Mouse (Mus musculus) left cerebral cortex, adult 11 months (tissue): ENCODE results near the gene Slc25a5.

Experiments used
- DNase-seq: peaks from one replicate; pipeline ENCODE4 v3.0.0; 2022; ENCODE audit warnings: low spot score

Slc25a5 gene

DNA sequence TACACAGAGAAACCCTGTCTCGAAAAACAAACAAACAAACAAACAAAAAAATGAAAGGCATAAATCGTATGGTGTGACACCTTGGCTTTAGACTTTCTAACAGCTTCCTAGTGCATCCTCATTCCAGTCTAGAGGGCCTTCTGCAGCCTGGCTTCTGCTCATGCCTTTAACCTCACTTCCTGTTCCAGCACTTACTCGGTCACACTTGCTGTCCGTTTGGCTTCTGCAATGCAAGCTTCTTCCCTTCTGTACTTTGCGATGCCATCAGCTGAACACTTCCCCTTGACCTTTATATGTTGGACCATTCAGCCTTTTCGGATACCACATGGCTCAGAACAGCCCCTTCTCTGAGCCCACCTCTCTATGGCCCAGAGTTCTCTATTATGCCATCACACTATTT is 46.2 kb downstream of the Slc25a5 start:
- DNase-seq = no peak

DNA sequence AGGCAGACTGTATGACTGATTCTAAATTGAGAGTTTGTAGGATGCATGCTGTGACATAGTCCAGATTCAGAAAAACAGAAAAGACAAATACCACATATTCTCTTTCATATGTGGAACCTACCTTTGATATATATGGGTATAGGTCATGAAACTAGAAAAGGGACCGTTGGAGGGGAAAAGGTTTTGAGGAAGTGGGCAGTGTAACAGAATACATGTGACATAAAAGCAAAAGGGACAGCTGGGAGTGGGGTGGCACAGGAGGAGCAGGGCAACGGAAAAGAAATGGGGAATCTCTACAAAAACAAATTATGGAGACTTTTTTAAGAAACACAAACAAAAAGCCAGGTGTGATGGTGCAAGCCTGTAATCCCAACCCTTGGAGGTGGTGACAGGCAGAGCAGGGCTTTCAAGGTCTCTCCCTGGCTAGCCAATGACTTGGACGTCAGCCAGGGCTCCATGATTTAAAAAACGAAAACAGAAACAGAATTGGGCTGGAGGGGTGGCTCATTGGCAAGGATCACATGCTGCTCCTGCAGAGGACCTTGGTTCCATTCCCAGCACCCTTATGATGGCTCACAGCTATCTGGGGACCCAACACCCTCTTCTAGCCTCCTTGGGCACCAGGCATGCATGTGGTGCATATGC is 48.0 kb downstream of the Slc25a5 start:
- DNase-seq = no peak

DNA sequence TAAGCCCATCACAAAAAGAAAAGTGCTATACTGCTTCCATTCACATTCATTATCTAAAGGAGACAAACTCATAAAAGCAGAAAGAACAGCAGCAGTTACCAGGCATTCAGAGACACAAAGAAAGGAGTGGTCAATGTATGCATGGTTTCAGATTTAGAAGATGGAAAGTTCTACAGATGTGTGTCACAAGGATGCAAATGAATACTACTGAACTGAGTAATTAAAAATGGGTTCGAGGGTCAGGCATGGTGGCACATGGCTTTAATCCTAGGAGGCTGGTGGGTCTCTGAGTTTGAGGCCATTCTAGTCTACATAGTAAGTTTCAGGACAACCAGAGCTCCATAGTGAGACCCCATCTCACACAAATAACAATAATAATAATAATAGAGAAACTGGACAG is 51.7 kb downstream of the Slc25a5 start:
- DNase-seq = no peak
